Mouse (Mus musculus): ENCODE measurements around the gene Nus1. TPM values are rescaled to one million over a fixed set of nuclear protein-coding genes. Genes with fewer than 3 reads are reported as not detected.
A peak's percentile ranks its signal among the peaks of the same experiment; 100 is the strongest.

Nus1 gene
- polyA plus RNA-seq, 1 experiment from 2014 or later, result 12.0 TPM

- H3K9me3 ChIP-seq (replicated peaks; ENCODE audit: control insufficient read depth, low read length), result no peaks in the 10 kb centered on the region
- peak; percentile 45; the same call in 1 of the 2 replicates for ATAC-seq
- 84% methylated on average over 2 of the region's 2 CpGs for WGBS
- DNase-seq (ENCODE audit: low spot score), result no peak
- no peak overlapping the region for H3K27ac ChIP-seq (ENCODE audit: low read depth, low read length)
- H3K4me3 ChIP-seq (ENCODE audit: low read depth, low read length), result no peak overlapping the region
- no peak overlapping the region for H3K9ac ChIP-seq (ENCODE audit: low read length)
- no peaks in the 10 kb centered on the region for H3K36me3 ChIP-seq (ENCODE audit: control insufficient read depth, insufficient read depth, low read length)
- no peaks in the 10 kb centered on the region for H3K27me3 ChIP-seq (replicated peaks; ENCODE audit: control insufficient read depth, insufficient read depth, low read length)
- H3K4me1 ChIP-seq (ENCODE audit: control insufficient read depth, insufficient read depth, low read length), result peaks cover 11% of the 10 kb centered on the region
- H3K4me2 ChIP-seq (ENCODE audit: low read length), result no peak overlapping the region
Observed at GRCm38 (mm10) chr10:52423097-52423496, 5.8 kb downstream of the Nus1 start.

- peaks cover 13% of the 10 kb centered on the region for H3K36me3 ChIP-seq (ENCODE audit: control insufficient read depth, insufficient read depth, low read length)
- no peaks in the 10 kb centered on the region for H3K27me3 ChIP-seq (replicated peaks; ENCODE audit: control insufficient read depth, insufficient read depth, low read length)
- ATAC-seq (no peak), DNase-seq (ENCODE audit: low spot score) (no peak)
- 91% methylated on average over 7 of the region's 7 CpGs for WGBS
- H3K4me1 ChIP-seq (ENCODE audit: control insufficient read depth, insufficient read depth, low read length), result no peaks in the 10 kb centered on the region
- no peak overlapping the region for H3K9ac ChIP-seq (ENCODE audit: low read length)
- no peak overlapping the region for H3K27ac ChIP-seq (ENCODE audit: low read depth, low read length)
- H3K4me2 ChIP-seq (ENCODE audit: low read length), result no peak overlapping the region
- no peaks in the 10 kb centered on the region for H3K9me3 ChIP-seq (replicated peaks; ENCODE audit: control insufficient read depth, low read length)
- no peak overlapping the region for H3K4me3 ChIP-seq (ENCODE audit: low read depth, low read length)
Observed at GRCm38 (mm10) chr10:52426314-52426980, 9.1 kb downstream of the Nus1 start.

DNA sequence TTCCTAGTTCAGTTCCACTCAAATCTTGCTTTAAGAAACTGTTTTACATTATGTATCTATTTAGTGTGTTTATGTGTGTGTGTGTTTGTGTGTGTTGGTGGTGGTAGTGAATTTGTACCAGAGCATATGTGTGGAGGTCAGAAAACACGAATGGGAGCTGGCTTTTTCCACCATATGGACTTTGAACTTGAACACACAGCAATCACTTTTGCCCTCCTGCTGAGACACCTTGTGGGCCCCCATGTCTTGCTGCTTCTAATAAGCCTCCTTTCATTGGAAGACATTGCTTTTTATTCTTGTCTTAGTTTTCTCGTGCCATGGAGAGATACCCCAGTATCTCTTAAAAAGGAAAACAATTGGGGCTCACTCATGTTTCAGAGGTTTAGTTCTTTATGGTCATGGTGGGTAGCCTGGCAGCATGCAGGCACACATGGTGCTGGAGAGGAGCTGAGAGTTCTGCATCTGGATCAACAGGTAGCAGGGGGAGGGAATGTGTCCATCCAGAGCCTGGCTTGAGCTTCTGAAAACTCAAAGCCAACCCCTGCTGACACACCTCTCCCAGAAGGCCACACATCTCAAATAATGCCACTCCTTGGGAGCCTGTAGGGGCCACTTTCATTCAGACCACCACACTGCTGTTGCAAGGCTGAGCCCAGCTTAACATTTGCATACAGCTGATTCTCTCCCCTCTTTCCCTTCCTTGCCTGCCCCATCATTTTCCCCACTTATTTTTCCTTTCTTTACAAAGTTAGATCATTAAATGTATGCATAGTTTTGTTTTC lies 10.5 kb downstream of the Nus1 start:
- H3K9me3 ChIP-seq (replicated peaks; ENCODE audit: control insufficient read depth, low read length), result no peaks in the 10 kb centered on the region
- no peaks in the 10 kb centered on the region for H3K27me3 ChIP-seq (replicated peaks; ENCODE audit: control insufficient read depth, insufficient read depth, low read length)
- H3K36me3 ChIP-seq (ENCODE audit: control insufficient read depth, insufficient read depth, low read length), result peaks cover 25% of the 10 kb centered on the region
- no peak overlapping the region for H3K9ac ChIP-seq (ENCODE audit: low read length)
- 23% methylated on average over 2 of the region's 2 CpGs for WGBS
- no peak overlapping the region for H3K27ac ChIP-seq (ENCODE audit: low read depth, low read length)
- H3K4me3 ChIP-seq (ENCODE audit: low read depth, low read length), result no peak overlapping the region
- no peaks in the 10 kb centered on the region for H3K4me1 ChIP-seq (ENCODE audit: control insufficient read depth, insufficient read depth, low read length)
- DNase-seq (ENCODE audit: low spot score) (peak; percentile 23), ATAC-seq (peak; percentile 76)
- no peak overlapping the region for H3K4me2 ChIP-seq (ENCODE audit: low read length)

- Histone ChIP-seq H3K9ac (ENCODE audit: low read length) (no peak overlapping the region), H3K27me3 (replicated peaks; ENCODE audit: control insufficient read depth, insufficient read depth, low read length) (no peaks in the 10 kb centered on the region), H3K27ac (ENCODE audit: low read depth, low read length) (no peak overlapping the region), H3K9me3 (replicated peaks; ENCODE audit: control insufficient read depth, low read length) (no peaks in the 10 kb centered on the region), H3K36me3 (ENCODE audit: control insufficient read depth, insufficient read depth, low read length) (peaks cover 53% of the 10 kb centered on the region), H3K4me3 (ENCODE audit: low read depth, low read length) (no peak overlapping the region), H3K4me1 (ENCODE audit: control insufficient read depth, insufficient read depth, low read length) (no peaks in the 10 kb centered on the region), H3K4me2 (ENCODE audit: low read length) (no peak overlapping the region)
- ATAC-seq, result no peak
- WGBS, result 97% methylated on average over 1 of the region's 1 CpGs
- no peak for DNase-seq (ENCODE audit: low spot score)
Observed at GRCm38 (mm10) chr10:52430953-52431352, 13.6 kb downstream of the Nus1 start.

DNA sequence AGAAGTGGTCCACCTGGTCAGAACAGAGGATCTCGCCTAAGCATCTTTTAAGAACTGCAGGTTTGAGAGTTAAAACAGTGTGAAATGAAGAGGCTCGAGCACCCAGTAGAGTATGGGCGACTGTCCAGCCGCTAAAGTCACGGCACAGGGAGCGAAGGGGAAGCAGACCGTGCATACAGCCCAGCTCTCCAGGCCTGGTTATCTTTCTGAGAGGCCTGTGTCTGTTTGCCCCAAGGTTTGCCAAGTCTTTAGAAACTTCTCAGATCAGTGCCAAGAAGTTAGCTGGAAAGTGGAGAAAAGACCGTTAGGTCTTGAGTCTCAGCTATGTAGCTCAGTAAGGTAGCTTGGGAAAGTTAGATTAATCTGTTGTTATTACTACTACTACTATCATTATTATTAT lies 17.5 kb downstream of the Nus1 start:
- Histone ChIP-seq H3K4me2 (ENCODE audit: low read length) (no peak overlapping the region), H3K9ac (ENCODE audit: low read length) (no peak overlapping the region), H3K4me1 (ENCODE audit: control insufficient read depth, insufficient read depth, low read length) (no peaks in the 10 kb centered on the region), H3K4me3 (ENCODE audit: low read depth, low read length) (no peak overlapping the region), H3K27me3 (replicated peaks; ENCODE audit: control insufficient read depth, insufficient read depth, low read length) (no peaks in the 10 kb centered on the region), H3K27ac (ENCODE audit: low read depth, low read length) (no peak overlapping the region), H3K9me3 (replicated peaks; ENCODE audit: control insufficient read depth, low read length) (no peaks in the 10 kb centered on the region), H3K36me3 (ENCODE audit: control insufficient read depth, insufficient read depth, low read length) (peaks cover 74% of the 10 kb centered on the region)
- WGBS, result 94% methylated on average over 8 of the region's 8 CpGs
- no peak for ATAC-seq
- no peak for DNase-seq (ENCODE audit: low spot score)

GRCm38 (mm10) chr10:52460614-52461013 lies 43.3 kb downstream of the Nus1 start:
- no peak overlapping the region for H3K9ac ChIP-seq (ENCODE audit: low read length)
- H3K36me3 ChIP-seq (ENCODE audit: control insufficient read depth, insufficient read depth, low read length), result no peaks in the 10 kb centered on the region
- DNase-seq (ENCODE audit: low spot score) (no peak), ATAC-seq (no peak)
- H3K4me2 ChIP-seq (ENCODE audit: low read length), result no peak overlapping the region
- H3K4me1 ChIP-seq (ENCODE audit: control insufficient read depth, insufficient read depth, low read length), result no peaks in the 10 kb centered on the region
- H3K27ac ChIP-seq (ENCODE audit: low read depth, low read length), result no peak overlapping the region
- 25% methylated on average over 2 of the region's 2 CpGs for WGBS
- H3K4me3 ChIP-seq (ENCODE audit: low read depth, low read length), result no peak overlapping the region
- no peaks in the 10 kb centered on the region for H3K27me3 ChIP-seq (replicated peaks; ENCODE audit: control insufficient read depth, insufficient read depth, low read length)
- no peaks in the 10 kb centered on the region for H3K9me3 ChIP-seq (replicated peaks; ENCODE audit: control insufficient read depth, low read length)

DNA sequence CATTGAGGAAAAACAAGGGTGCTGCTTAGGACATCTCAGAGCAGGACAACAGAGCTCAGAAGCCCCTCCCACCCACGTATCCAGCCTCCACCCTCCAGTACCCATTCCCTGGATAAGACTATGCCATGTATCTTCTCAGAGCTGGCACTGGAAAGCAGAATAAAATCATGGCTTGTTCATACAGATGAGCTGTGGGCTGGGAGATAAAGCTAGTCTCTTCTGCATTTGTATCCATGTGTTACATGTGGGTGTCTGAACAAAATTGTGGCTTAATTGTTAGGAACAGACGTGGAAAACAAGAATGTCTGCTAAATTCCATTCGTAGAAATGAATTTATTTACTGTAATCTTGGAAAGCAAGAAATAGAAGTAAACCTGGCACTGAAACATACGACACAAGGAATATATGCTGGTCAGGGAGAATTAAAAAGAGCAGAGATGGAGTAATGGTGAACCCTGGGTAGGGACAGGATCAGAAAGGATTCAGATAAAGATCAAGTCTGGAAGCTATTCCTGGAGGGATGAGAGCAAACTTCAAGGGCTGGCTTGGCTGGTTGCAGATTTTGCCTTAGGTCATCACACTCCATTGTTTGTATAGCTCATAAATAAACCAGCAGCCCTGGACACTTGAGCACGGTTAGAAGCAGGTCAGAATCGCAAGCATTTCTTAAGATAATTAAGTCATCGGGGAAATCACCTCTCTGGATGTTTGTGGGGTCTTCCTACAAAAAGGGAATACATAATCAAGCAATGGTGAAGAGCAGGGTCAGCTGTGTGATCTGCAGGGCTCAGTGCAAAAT lies 46.8 kb downstream of the Nus1 start:
- 72% methylated on average over 7 of the region's 7 CpGs for WGBS
- no peaks in the 10 kb centered on the region for H3K9me3 ChIP-seq (replicated peaks; ENCODE audit: control insufficient read depth, low read length)
- H3K4me1 ChIP-seq (ENCODE audit: control insufficient read depth, insufficient read depth, low read length), result no peaks in the 10 kb centered on the region
- H3K4me3 ChIP-seq (ENCODE audit: low read depth, low read length), result no peak overlapping the region
- ATAC-seq, result no peak
- H3K4me2 ChIP-seq (ENCODE audit: low read length), result no peak overlapping the region
- DNase-seq (ENCODE audit: low spot score), result no peak
- H3K27ac ChIP-seq (ENCODE audit: low read depth, low read length), result no peak overlapping the region
- no peak overlapping the region for H3K9ac ChIP-seq (ENCODE audit: low read length)
- no peaks in the 10 kb centered on the region for H3K27me3 ChIP-seq (replicated peaks; ENCODE audit: control insufficient read depth, insufficient read depth, low read length)
- no peaks in the 10 kb centered on the region for H3K36me3 ChIP-seq (ENCODE audit: control insufficient read depth, insufficient read depth, low read length)

DNA sequence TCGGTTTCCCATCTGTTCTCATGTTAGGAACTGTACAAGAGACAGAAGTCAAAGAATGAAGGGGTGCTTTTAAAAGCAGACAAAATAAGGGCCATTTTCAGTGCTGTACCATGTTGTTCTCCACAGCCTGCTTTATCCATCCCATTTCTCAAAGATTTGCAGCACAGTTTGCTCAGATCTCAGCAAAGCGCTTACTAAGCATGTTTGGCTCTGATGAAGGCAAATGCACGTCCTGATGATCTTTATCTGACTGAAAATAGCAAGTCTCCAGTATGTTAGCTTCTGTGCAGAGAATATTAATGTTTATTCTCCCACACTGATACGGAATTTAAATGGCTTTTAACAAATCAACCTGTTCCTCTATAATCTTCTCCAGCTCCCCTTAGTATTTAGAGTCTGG lies 54.2 kb downstream of the Nus1 start:
- Histone ChIP-seq H3K27me3 (replicated peaks; ENCODE audit: control insufficient read depth, insufficient read depth, low read length) (no peaks in the 10 kb centered on the region), H3K36me3 (ENCODE audit: control insufficient read depth, insufficient read depth, low read length) (no peaks in the 10 kb centered on the region), H3K9ac (ENCODE audit: low read length) (no peak overlapping the region), H3K4me2 (ENCODE audit: low read length) (no peak overlapping the region), H3K4me3 (ENCODE audit: low read depth, low read length) (no peak overlapping the region), H3K9me3 (replicated peaks; ENCODE audit: control insufficient read depth, low read length) (no peaks in the 10 kb centered on the region), H3K4me1 (ENCODE audit: control insufficient read depth, insufficient read depth, low read length) (no peaks in the 10 kb centered on the region), H3K27ac (ENCODE audit: low read depth, low read length) (no peak overlapping the region)
- no peak for ATAC-seq
- 80% methylated on average over 4 of the region's 4 CpGs for WGBS
- DNase-seq (ENCODE audit: low spot score), result peak; percentile 1
